Mouse (Mus musculus) midbrain, embryonic 14.5 days (tissue): ENCODE data around the gene Odf2. TPM values are rescaled to one million over a fixed set of nuclear protein-coding genes. Genes with fewer than 3 reads are reported as not detected.
A peak's percentile ranks its signal among the peaks of the same experiment; 100 is the strongest.

Experiments
- ATAC-seq: fragments of 200-750 bp; cut with Nextera tagmentation; 2 replicates; pipeline ENCODE4 v1.8.0; 2017; ENCODE audit warnings: moderate number of reproducible peaks, moderate library complexity; ENCODE audit not compliant: low FRiP score, low TSS enrichment
- DNase-seq: peaks from one replicate; pipeline ENCODE4 v3.0.0-alpha.2; 2015
- H3K27ac ChIP-seq: fragments of 300-500 bp; sonication (generic); replicated peaks from 2 replicates; pipeline ENCODE4 v1.5.1; 2014; ENCODE audit warnings: mild to moderate bottlenecking, low read depth, low read length, moderate library complexity
- H3K27me3 ChIP-seq: fragments of 300-500 bp; sonication (generic); 2 replicates; pipeline ENCODE4 v1.6.1; 2014; ENCODE audit warnings: low read length, control low read depth, mixed read lengths; ENCODE audit not compliant: control insufficient read depth, insufficient read depth
- H3K36me3 ChIP-seq: fragments of 300-500 bp; sonication (generic); 2 replicates; pipeline ENCODE4 v1.6.1; 2014; ENCODE audit warnings: low read length, control low read depth; ENCODE audit not compliant: control insufficient read depth, insufficient read depth
- H3K4me1 ChIP-seq: fragments of 300-500 bp; sonication (generic); 2 replicates; pipeline ENCODE4 v1.6.1; 2014; ENCODE audit warnings: mild to moderate bottlenecking, antibody characterized with exemption, low read length, control low read depth; ENCODE audit not compliant: control insufficient read depth, insufficient read depth
- H3K4me2 ChIP-seq: fragments of 300-500 bp; sonication (generic); 2 replicates; pipeline ENCODE4 v1.6.1; 2014; ENCODE audit warnings: mild to moderate bottlenecking, low read length, moderate library complexity
- H3K4me3 ChIP-seq: fragments of 300-500 bp; sonication (generic); replicated peaks from 2 replicates; pipeline ENCODE4 v1.5.1; 2014; ENCODE audit warnings: low read depth, low read length
- H3K9ac ChIP-seq: fragments of 300-500 bp; sonication (generic); replicated peaks from 2 replicates; pipeline ENCODE4 v1.6.1; 2014; ENCODE audit warnings: mild to moderate bottlenecking, low read length, moderate library complexity
- H3K9me3 ChIP-seq: fragments of 300-500 bp; sonication (generic); 2 replicates; pipeline ENCODE4 v1.6.1; 2016; ENCODE audit warnings: low read length, control low read depth, mixed read lengths; ENCODE audit not compliant: control insufficient read depth
- WGBS: fragments of 180-500 bp; shearing (Covaris S2); extraction: QIAGEN DNeasy Blood & Tissue Kit; methylation state at CpG from one replicate; pipeline ENCODE4 v1.1.7; 2014; 5-methylcytosine and 5-hydroxymethylcytosine counted together
- polyA plus RNA-seq: library from polyadenylated mRNA; unstranded; fragments of >200 nt; fragmentation: Nextera tagmentation; extraction: Ambion mirVana; gene quantifications from 2 replicates; pipeline ENCODE4 v1.2.1, GENCODE M21; 2014

Odf2 gene
- polyA plus RNA-seq, 1 experiment from 2014 or later = 60.3 TPM

- no peaks in the 10 kb centered on the region for H3K27me3 ChIP-seq
Observed at GRCm38 (mm10) chr2:29858748-29859473, 30.1 kb upstream of the Odf2 start.

GRCm38 (mm10) chr2:29865125-29865524 is 23.9 kb upstream of the Odf2 start:
- WGBS = 81% methylated on average over 4 of the region's 4 CpGs
- no peak overlapping the region for H3K27ac ChIP-seq
- DNase-seq = no peak
- peaks cover 8% of the 10 kb centered on the region for H3K4me1 ChIP-seq
- H3K4me2 ChIP-seq = no peak overlapping the region
- H3K36me3 ChIP-seq = no peaks in the 10 kb centered on the region
- no peak for ATAC-seq
- H3K9ac ChIP-seq = no peak overlapping the region
- H3K9me3 ChIP-seq = no peaks in the 10 kb centered on the region
- H3K4me3 ChIP-seq = no peak overlapping the region
- H3K27me3 ChIP-seq = no peaks in the 10 kb centered on the region

More at GRCm38 (mm10) chr2:29858748-29859473, 30.1 kb upstream of the Odf2 start:
- no peaks in the 10 kb centered on the region for H3K36me3 ChIP-seq
- DNase-seq (peak; percentile 81), ATAC-seq (no peak)
- no peaks in the 10 kb centered on the region for H3K9me3 ChIP-seq
- no peak overlapping the region for H3K27ac ChIP-seq
- WGBS = 9% methylated on average over 5 of the region's 5 CpGs
- no peak overlapping the region for H3K4me2 ChIP-seq
- no peak overlapping the region; the same call in 1 of the 2 replicates for H3K9ac ChIP-seq
- H3K4me3 ChIP-seq = no peak overlapping the region
- peaks cover 20% of the 10 kb centered on the region for H3K4me1 ChIP-seq

- Histone ChIP-seq H3K4me3 (peak within 1 kb of the TSS; percentile 36), H3K27ac (peak within 1 kb of the TSS; percentile 37), H3K9me3 (no peaks in the 10 kb centered on the region), H3K4me1 (peaks cover 9% of the 10 kb centered on the region), H3K9ac (peak within 1 kb of the TSS; percentile 55), H3K27me3 (no peaks in the 10 kb centered on the region), H3K4me2 (peak within 1 kb of the TSS; percentile 63), H3K36me3 (peaks cover 5% of the 10 kb centered on the region; the same call in 1 of the 2 replicates)
- under 1% methylated on average over 44 of the region's 44 CpGs for WGBS
- ATAC-seq = peak; percentile 86
- DNase-seq = peak; percentile 93
Observed at GRCm38 (mm10) chr2:29868949-29869645, 19.9 kb upstream of the Odf2 start, which contains the start of gene Cercam. Gene Cercam (plus strand): TSS chr2:29869164.

DNA sequence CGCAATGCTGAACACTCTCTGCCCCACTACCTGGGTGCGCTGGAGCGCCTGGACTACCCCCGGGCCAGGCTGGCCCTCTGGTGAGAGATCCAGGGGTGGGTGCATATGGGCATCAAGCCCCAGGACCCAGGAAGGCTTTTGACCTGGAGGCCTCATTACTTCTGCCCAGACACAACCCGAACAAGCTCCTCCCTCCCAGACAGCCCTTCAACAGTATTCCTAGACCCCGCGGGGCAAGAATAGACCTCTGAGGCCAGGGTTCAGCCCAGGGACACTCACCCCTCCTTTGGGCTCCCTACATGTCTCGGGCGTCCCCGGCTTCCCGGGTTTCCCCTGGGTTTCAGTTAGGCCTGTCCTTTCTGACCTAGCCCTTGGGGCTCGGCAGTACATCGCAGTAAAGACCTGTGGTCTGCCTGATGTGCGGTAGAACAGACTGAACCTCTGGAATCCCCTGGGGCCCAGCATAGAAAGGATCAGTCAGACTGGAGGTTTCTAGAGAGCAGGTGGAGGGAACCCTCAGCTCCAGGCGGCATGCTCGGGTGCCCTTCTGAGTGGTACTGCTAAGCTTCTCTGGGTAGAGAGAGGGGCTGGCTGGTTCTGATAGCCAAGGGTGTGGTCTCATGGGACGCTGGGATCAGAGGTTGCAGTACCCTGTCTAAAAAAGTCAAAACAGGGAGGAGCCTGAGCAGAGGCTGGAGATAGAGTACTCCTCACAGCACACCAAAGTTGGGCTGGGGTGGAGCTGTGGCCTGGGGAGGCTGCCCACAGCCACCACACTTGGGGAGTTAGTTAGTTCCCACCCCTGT is 19.2 kb upstream of the Odf2 start:
- DNase-seq = peak; percentile 37
- WGBS = 3% methylated on average over 17 of the region's 17 CpGs
- ATAC-seq = peak; percentile 21; the same call in 1 of the 2 replicates

DNA sequence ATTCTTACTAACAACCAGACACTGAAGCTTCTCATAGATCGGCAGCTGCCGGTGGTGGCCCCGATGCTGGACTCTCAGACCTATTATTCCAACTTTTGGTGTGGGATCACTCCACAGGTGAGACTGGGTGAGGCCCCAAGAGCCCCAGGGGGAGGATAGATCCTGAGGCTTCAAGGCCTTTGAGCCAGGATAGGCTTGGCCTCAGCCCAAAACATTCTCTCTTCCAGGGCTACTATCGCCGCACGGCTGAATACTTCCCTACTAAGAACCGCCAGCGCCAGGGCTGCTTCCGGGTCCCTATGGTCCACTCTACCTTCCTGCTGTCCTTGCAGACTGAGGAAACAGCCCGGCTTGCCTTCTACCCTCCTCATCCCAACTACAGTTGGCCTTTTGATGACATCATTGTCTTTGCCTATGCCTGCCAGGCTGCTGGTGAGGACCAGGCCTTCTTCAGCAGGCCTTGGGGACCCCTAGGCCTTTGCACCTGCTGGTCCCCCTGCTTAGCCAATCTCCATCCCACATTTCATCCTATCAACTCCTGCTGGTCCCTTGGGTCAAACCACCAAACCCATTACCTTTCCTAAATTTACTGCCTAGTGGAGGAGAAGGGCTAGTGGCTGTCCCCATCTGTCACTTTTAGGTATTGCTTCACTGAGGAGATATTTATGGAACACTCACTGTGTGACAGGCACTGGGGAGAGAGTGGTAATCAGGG is 16.3 kb upstream of the Odf2 start:
- WGBS = 92% methylated on average over 10 of the region's 10 CpGs
- Histone ChIP-seq H3K27me3 (no peaks in the 10 kb centered on the region), H3K4me1 (peaks cover 9% of the 10 kb centered on the region), H3K27ac (no peak overlapping the region), H3K4me2 (no peak overlapping the region), H3K9ac (no peak overlapping the region), H3K36me3 (peaks cover 13% of the 10 kb centered on the region), H3K9me3 (no peaks in the 10 kb centered on the region), H3K4me3 (no peak overlapping the region)
- DNase-seq (no peak), ATAC-seq (no peak)

More for the DNA sequence above, 19.2 kb upstream of the Odf2 start:
- no peaks in the 10 kb centered on the region for H3K9me3 ChIP-seq
- H3K4me3 ChIP-seq = peak overlapping the region; percentile 36
- no peaks in the 10 kb centered on the region for H3K27me3 ChIP-seq
- peaks cover 9% of the 10 kb centered on the region for H3K4me1 ChIP-seq
- H3K36me3 ChIP-seq = peaks cover 5% of the 10 kb centered on the region; the same call in 1 of the 2 replicates
- H3K4me2 ChIP-seq = peak overlapping the region; percentile 63
- peak overlapping the region; percentile 55 for H3K9ac ChIP-seq
- peak overlapping the region; percentile 37 for H3K27ac ChIP-seq

DNA sequence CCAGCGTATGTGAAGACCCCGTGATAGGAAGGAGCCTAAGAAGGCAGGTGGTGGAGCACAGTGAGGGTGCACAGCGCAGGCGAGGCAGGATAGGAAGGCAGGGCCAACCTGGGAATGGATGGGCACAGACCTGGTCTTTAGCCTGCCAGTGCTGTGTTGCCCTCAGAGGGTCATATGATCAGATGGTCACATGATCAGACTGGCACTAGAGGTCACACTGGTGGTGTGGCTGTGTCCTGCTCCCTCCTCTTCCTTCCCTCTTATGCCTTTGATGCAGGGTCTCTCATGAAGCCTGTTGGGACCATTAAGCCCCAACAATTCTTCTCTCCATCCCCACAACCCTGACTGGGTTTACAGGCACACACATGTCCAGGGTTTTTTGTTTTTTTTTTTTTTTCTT is 15.2 kb upstream of the Odf2 start:
- 88% methylated on average over 4 of the region's 4 CpGs for WGBS
- no peak for DNase-seq
- Histone ChIP-seq H3K36me3 (peaks cover 17% of the 10 kb centered on the region), H3K27me3 (no peaks in the 10 kb centered on the region), H3K4me1 (peaks cover 9% of the 10 kb centered on the region), H3K9me3 (no peaks in the 10 kb centered on the region), H3K9ac (no peak overlapping the region), H3K4me2 (no peak overlapping the region), H3K27ac (no peak overlapping the region), H3K4me3 (no peak overlapping the region)
- ATAC-seq = no peak

DNA sequence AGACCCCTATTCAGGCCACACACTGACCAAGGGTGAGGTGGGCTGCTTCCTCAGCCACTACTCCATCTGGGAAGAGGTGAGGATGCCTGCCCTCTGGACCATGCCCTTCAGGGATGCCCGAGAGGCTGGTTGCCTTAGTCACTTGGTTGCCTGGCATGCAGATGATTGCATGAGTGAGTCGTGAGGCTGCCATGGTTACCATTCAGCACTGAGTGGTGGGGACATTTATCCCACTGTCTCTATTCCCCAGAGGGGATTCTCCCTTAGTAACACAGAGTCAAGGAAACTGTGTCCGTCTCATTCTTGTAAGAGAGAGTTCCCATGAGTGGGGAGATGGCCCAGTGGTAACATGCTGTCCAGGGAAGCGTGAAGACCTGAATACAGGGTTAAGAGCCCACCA is 11.0 kb upstream of the Odf2 start:
- Histone ChIP-seq H3K27me3 (no peaks in the 10 kb centered on the region), H3K9ac (no peak overlapping the region), H3K27ac (no peak overlapping the region), H3K4me1 (no peaks in the 10 kb centered on the region), H3K4me2 (no peak overlapping the region), H3K9me3 (no peaks in the 10 kb centered on the region), H3K4me3 (no peak overlapping the region), H3K36me3 (peaks cover 26% of the 10 kb centered on the region)
- ATAC-seq = no peak
- 42% methylated on average over 4 of the region's 4 CpGs for WGBS
- peak; percentile 52 for DNase-seq

DNA sequence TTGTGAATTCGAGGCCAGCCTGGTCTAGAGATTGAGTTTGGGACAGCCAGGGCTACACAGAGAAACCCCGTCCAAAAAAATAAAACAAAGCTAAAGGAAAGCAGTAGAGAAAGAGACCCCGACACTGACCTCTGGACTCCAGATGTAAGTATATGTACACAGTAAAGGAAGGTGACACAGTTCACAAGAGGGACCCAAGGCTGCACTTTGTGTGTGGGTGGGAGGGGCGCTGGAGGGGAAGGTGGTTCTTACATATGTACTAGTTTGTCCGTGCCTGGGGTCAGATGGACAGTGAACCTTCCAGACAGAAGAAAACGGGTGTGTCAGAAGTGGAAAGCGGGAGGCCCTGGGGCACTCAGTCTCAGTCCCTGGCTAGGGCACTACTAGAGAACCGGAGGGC is 9.8 kb upstream of the Odf2 start:
- Histone ChIP-seq H3K4me3 (no peak overlapping the region), H3K36me3 (peaks cover 26% of the 10 kb centered on the region), H3K27me3 (no peaks in the 10 kb centered on the region), H3K4me2 (no peak overlapping the region), H3K9me3 (no peaks in the 10 kb centered on the region), H3K4me1 (no peaks in the 10 kb centered on the region), H3K9ac (no peak overlapping the region), H3K27ac (no peak overlapping the region)
- 86% methylated on average over 8 of the region's 8 CpGs for WGBS
- ATAC-seq (no peak), DNase-seq (no peak)
